Mouse (Mus musculus) thymus, adult 2 months (tissue): ENCODE measurements around the gene Rbfox2. TPM values are rescaled to one million over a fixed set of nuclear protein-coding genes. Genes with fewer than 3 reads are reported as not detected.

ENCODE experiments used
- DNase-seq: peaks from one replicate; pipeline ENCODE4 v3.0.0; 2021
- H3K27ac ChIP-seq: fragments of 200-500 bp; 2 replicates; pipeline ENCODE4 v1.5.1; 2012; ENCODE audit warnings: low read length, control low read depth; ENCODE audit not compliant: control insufficient read depth, insufficient read depth
- H3K27me3 ChIP-seq: fragments of 200-500 bp; 2 replicates; pipeline ENCODE4 v1.6.1; 2012; ENCODE audit warnings: mild to moderate bottlenecking, low read length, moderate library complexity, mixed read lengths; ENCODE audit not compliant: control insufficient read depth, insufficient read depth
- H3K36me3 ChIP-seq: fragments of 200-500 bp; 2 replicates; pipeline ENCODE4 v1.6.1; 2012; ENCODE audit warnings: mild to moderate bottlenecking, low read length, moderate library complexity; ENCODE audit not compliant: control insufficient read depth, insufficient read depth
- H3K4me1 ChIP-seq: fragments of 200-500 bp; replicated peaks from 2 replicates; pipeline ENCODE4 v1.6.1; 2012; ENCODE audit warnings: low read length; ENCODE audit not compliant: control insufficient read depth, insufficient read depth
- H3K4me3 ChIP-seq: fragments of 200-500 bp; 2 replicates; pipeline ENCODE4 v1.5.1; 2012; ENCODE audit warnings: mild to moderate bottlenecking, low read length, control low read depth, moderate library complexity; ENCODE audit not compliant: control insufficient read depth, insufficient read depth
- CTCF ChIP-seq: fragments of 200-500 bp; IDR thresholded peaks from 2 replicates; pipeline ENCODE4 v1.5.1; 2012; ENCODE audit warnings: mild to moderate bottlenecking, control low read depth, low read length, moderate library complexity, borderline replicate concordance; ENCODE audit not compliant: control insufficient read depth, poor library complexity, insufficient read depth; ENCODE audit errors: extremely low read depth
- POLR2A ChIP-seq: fragments of 200-500 bp; IDR thresholded peaks from 2 replicates; pipeline ENCODE4 v1.6.1; 2012; ENCODE audit warnings: mild to moderate bottlenecking, low read length, control low read depth, moderate library complexity; ENCODE audit not compliant: control insufficient read depth, poor library complexity, insufficient read depth; ENCODE audit errors: extremely low read depth
- WGBS: fragments of 180-500 bp; shearing (Covaris S2); methylation state at CpG from one replicate; pipeline ENCODE4 v1.1.7; 2018; 5-methylcytosine and 5-hydroxymethylcytosine counted together
- polyA plus RNA-seq: library from polyadenylated mRNA; depleted of rRNA; stranded (reverse); fragments of >200 nt; gene quantifications from 2 replicates; pipeline ENCODE4 v1.2.3, GENCODE M21; 2012

Gene Rbfox2
- polyA plus RNA-seq, 1 experiment = 20.5 TPM

- Histone ChIP-seq H3K27ac (no peak overlapping the region), H3K4me3 (no peak overlapping the region), H3K27me3 (no peaks in the 10 kb centered on the region), H3K36me3 (no peaks in the 10 kb centered on the region), H3K4me1 (no peaks in the 10 kb centered on the region)
- TF ChIP-seq CTCF = no peak
- DNase-seq = no peak
- WGBS = 93% methylated on average over 3 of the region's 3 CpGs
Measured at GRCm38 (mm10) chr15:77293493-77293892, 13.3 kb downstream of the Rbfox2 start.

GRCm38 (mm10) chr15:77292381-77292780 is 14.4 kb downstream of the Rbfox2 start:
- no peak overlapping the region for H3K4me3 ChIP-seq
- H3K27ac ChIP-seq = no peak overlapping the region
- H3K36me3 ChIP-seq = no peaks in the 10 kb centered on the region
- no peaks in the 10 kb centered on the region for H3K4me1 ChIP-seq
- no peak for TF ChIP-seq POLR2A
- 94% methylated on average over 6 of the region's 6 CpGs for WGBS
- no peak for DNase-seq
- no peaks in the 10 kb centered on the region for H3K27me3 ChIP-seq

- Histone ChIP-seq H3K27ac (no peak overlapping the region), H3K4me3 (no peak overlapping the region), H3K4me1 (no peaks in the 10 kb centered on the region), H3K36me3 (no peaks in the 10 kb centered on the region), H3K27me3 (no peaks in the 10 kb centered on the region)
- 89% methylated on average over 7 of the region's 7 CpGs for WGBS
- TF ChIP-seq CTCF (no peak), POLR2A (no peak)
- no peak for DNase-seq
Measured at GRCm38 (mm10) chr15:77291471-77291870, 15.3 kb downstream of the Rbfox2 start.

GRCm38 (mm10) chr15:77290352-77290751 is 16.5 kb downstream of the Rbfox2 start:
- Histone ChIP-seq H3K4me1 (no peaks in the 10 kb centered on the region), H3K27me3 (no peaks in the 10 kb centered on the region), H3K27ac (no peak overlapping the region), H3K36me3 (no peaks in the 10 kb centered on the region), H3K4me3 (no peak overlapping the region)
- TF ChIP-seq CTCF (no peak), POLR2A (no peak)
- DNase-seq = no peak
- WGBS = 85% methylated on average over 2 of the region's 2 CpGs

GRCm38 (mm10) chr15:77280130-77280529 is 26.7 kb downstream of the Rbfox2 start:
- H3K4me1 ChIP-seq = no peaks in the 10 kb centered on the region
- 94% methylated on average over 1 of the region's 1 CpGs for WGBS
- no peak for TF ChIP-seq CTCF
- TF ChIP-seq POLR2A = no peak
- no peaks in the 10 kb centered on the region for H3K36me3 ChIP-seq
- no peak for DNase-seq
- H3K4me3 ChIP-seq = no peak overlapping the region
- H3K27ac ChIP-seq = no peak overlapping the region
- no peaks in the 10 kb centered on the region for H3K27me3 ChIP-seq

GRCm38 (mm10) chr15:77278825-77279224 is 28.0 kb downstream of the Rbfox2 start:
- DNase-seq = no peak
- H3K27me3 ChIP-seq = no peaks in the 10 kb centered on the region
- 85% methylated on average over 5 of the region's 5 CpGs for WGBS

More at GRCm38 (mm10) chr15:77278825-77279224, 28.0 kb downstream of the Rbfox2 start:
- no peak overlapping the region for H3K27ac ChIP-seq
- H3K4me3 ChIP-seq = no peak overlapping the region
- no peaks in the 10 kb centered on the region for H3K4me1 ChIP-seq
- no peaks in the 10 kb centered on the region for H3K36me3 ChIP-seq
- no peak for TF ChIP-seq POLR2A
- no peak for TF ChIP-seq CTCF
